Mouse (Mus musculus) limb, embryonic 13.5 days (tissue): ENCODE data around the gene Lpar1. TPM values are rescaled to one million over a fixed set of nuclear protein-coding genes. Genes with fewer than 3 reads are reported as not detected.
"Not testable (repeated sequence)": the region's sequence is repeated elsewhere in the genome, so short reads cannot be mapped to it uniquely, and the experiment has no call there.

Experiments
- ATAC-seq: fragments of 200-750 bp; cut with Nextera tagmentation; 2 replicates; pipeline ENCODE4 v1.8.0; 2017; ENCODE audit warnings: low read depth, moderate number of reproducible peaks, moderate TSS enrichment; ENCODE audit not compliant: low FRiP score
- H3K27ac ChIP-seq: fragments of 300-500 bp; sonication (generic); 2 replicates; pipeline ENCODE4 v1.5.1; 2015; ENCODE audit warnings: inconsistent platforms, mild to moderate bottlenecking, moderate library complexity
- H3K27me3 ChIP-seq: fragments of 300-500 bp; sonication (generic); 2 replicates; pipeline ENCODE4 v1.6.1; 2015; ENCODE audit warnings: mild to moderate bottlenecking, inconsistent platforms
- H3K36me3 ChIP-seq: fragments of 300-500 bp; sonication (generic); 2 replicates; pipeline ENCODE4 v1.6.1; 2015; ENCODE audit warnings: inconsistent platforms, mild to moderate bottlenecking, moderate library complexity
- H3K4me1 ChIP-seq: fragments of 300-500 bp; sonication (generic); 2 replicates; pipeline ENCODE4 v1.6.1; 2015; ENCODE audit warnings: inconsistent platforms
- H3K4me2 ChIP-seq: fragments of 300-500 bp; sonication (generic); replicated peaks from 2 replicates; pipeline ENCODE4 v1.6.1; 2015; ENCODE audit warnings: inconsistent platforms, mild to moderate bottlenecking, moderate library complexity
- H3K4me3 ChIP-seq: fragments of 300-500 bp; sonication (generic); 2 replicates; pipeline ENCODE4 v1.5.1; 2015; ENCODE audit warnings: moderate library complexity, mild to moderate bottlenecking, inconsistent platforms
- H3K9ac ChIP-seq: fragments of 300-500 bp; sonication (generic); 2 replicates; pipeline ENCODE4 v1.6.1; 2015; ENCODE audit warnings: mild to moderate bottlenecking, inconsistent platforms
- H3K9me3 ChIP-seq: fragments of 300-500 bp; sonication (generic); 2 replicates; pipeline ENCODE4 v1.6.1; 2016; ENCODE audit warnings: inconsistent platforms
- WGBS: fragments of 180-500 bp; shearing (Covaris S2); methylation state at CpG from one replicate; pipeline ENCODE4 v1.1.7; 2015; 5-methylcytosine and 5-hydroxymethylcytosine counted together
- polyA plus RNA-seq: library from polyadenylated mRNA; unstranded; fragments of >200 nt; fragmentation: Nextera tagmentation; extraction: Ambion mirVana; gene quantifications from 2 replicates; pipeline ENCODE4 v1.2.1, GENCODE M21; 2015

Lpar1 gene
- polyA plus RNA-seq, 1 experiment from 2014 or later = 236 TPM

DNA sequence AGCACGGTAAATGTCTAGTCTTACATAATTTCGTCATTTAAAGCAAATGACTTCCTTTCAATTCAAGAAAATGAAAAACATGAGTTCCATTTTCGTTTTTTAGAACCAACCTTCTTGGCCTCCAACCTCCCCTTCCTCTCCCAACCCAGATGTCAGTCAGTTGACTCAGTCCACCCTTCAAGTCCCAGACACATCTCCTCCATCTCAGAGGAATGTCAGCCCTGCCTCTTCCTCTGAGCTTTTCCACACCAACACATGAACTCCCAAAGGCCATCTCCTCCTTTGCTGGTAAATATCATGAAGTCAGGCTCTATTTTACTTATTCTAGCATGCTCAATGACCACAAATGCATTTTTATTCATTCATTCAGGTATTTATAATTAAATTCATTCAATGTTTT is 10.5 kb downstream of the Lpar1 start:
- H3K36me3 ChIP-seq = peaks cover 79% of the 10 kb centered on the region
- no peaks in the 10 kb centered on the region for H3K27me3 ChIP-seq
- H3K4me2 ChIP-seq = no peak overlapping the region
- peaks cover 64% of the 10 kb centered on the region for H3K4me1 ChIP-seq
- no peak overlapping the region for H3K4me3 ChIP-seq
- H3K27ac ChIP-seq = no peak overlapping the region
- no peaks in the 10 kb centered on the region for H3K9me3 ChIP-seq
- ATAC-seq = no peak
- no peak overlapping the region for H3K9ac ChIP-seq
- WGBS = 86% methylated on average over 3 of the region's 3 CpGs

DNA sequence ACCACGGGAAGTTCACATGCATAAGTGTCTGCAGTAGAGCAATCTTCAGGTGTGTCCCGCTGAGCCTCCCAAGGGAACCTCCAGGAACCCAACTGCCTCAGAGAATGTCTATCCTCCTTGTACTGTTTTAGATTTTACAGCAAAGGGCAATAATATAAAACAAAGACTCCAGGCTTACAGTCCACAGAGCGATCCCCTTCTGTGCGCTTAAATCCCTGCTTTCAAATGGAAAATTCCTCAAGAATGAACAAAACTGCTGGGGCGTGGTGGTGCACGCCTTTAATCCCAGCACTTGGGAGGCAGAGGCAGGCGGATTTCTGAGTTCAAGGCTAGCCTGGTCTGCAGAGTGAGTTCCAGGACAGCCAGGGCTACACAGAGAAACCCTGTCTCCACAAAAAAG is 11.0 kb downstream of the Lpar1 start:
- not testable (repeated sequence) for H3K27ac ChIP-seq, H3K4me2 ChIP-seq, H3K27me3 ChIP-seq, H3K9ac ChIP-seq, H3K9me3 ChIP-seq, H3K4me3 ChIP-seq, ATAC-seq
- WGBS = 87% methylated on average over 7 of the region's 7 CpGs
- H3K4me1 ChIP-seq = peaks cover 61% of the 10 kb centered on the region
- peaks cover 77% of the 10 kb centered on the region for H3K36me3 ChIP-seq

DNA sequence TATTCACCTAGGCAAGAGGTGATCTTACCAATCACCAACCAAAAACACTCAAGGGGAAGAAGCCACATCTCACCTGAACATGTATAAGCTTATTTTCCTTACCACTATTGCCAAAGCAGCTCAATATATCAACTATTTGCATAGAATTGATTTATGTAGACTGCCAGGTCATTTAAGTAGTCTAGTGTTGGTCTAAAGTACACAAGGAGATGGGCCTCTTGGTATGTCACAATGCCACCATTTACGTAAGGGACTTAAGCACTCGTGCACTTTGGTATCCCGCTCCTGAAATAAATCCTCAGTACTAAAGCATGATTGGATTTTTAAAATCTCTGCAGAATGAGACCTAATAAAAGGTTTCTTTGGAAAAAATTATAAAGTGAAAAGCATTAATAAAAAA is 12.9 kb downstream of the Lpar1 start:
- H3K4me2 ChIP-seq = no peak overlapping the region
- H3K36me3 ChIP-seq = peaks cover 69% of the 10 kb centered on the region
- no peak overlapping the region for H3K4me3 ChIP-seq
- H3K9ac ChIP-seq = no peak overlapping the region
- H3K27me3 ChIP-seq = no peaks in the 10 kb centered on the region
- H3K4me1 ChIP-seq = peaks cover 50% of the 10 kb centered on the region
- WGBS = 85% methylated on average over 3 of the region's 3 CpGs
- no peak for ATAC-seq
- no peak overlapping the region for H3K27ac ChIP-seq
- 0 out of 2 replicates have a peak, but pooled peaks cover 3% of the 10 kb centered on the region for H3K9me3 ChIP-seq

- no peaks in the 10 kb centered on the region for H3K27me3 ChIP-seq
- H3K4me3 ChIP-seq = no peak overlapping the region
- peaks cover 67% of the 10 kb centered on the region for H3K36me3 ChIP-seq
- no peak overlapping the region for H3K27ac ChIP-seq
- H3K9ac ChIP-seq = no peak overlapping the region
- WGBS = 59% methylated on average over 8 of the region's 8 CpGs
- peaks cover 50% of the 10 kb centered on the region for H3K4me1 ChIP-seq
- 0 out of 2 replicates have a peak, but pooled peaks cover 3% of the 10 kb centered on the region for H3K9me3 ChIP-seq
- ATAC-seq = no peak
- no peak overlapping the region for H3K4me2 ChIP-seq
These were observed 13.3 kb downstream of the Lpar1 start for GRCm38 (mm10) chr4:58540385-58540784.

DNA sequence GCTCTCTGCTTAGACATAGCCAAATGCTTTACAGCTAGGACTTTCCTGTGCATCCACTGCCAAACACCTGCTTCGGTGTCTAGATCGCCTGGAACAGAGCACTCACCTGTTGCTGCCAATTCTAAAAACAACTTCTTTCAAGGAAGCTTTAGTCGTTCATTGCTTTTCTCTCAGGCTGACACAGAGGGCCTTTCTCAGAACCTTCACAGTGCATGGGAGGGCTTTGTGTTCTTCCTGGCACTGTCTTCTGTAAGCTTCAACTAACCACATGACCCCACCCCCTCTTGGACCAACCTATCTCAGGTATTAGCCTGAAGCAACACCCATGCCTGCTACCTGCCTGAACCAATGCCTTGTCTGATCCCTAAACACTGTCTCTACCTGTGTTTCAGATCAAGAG is 15.0 kb downstream of the Lpar1 start:
- Histone ChIP-seq H3K36me3 (peaks cover 51% of the 10 kb centered on the region), H3K9me3 (0 out of 2 replicates have a peak, but pooled peaks cover 3% of the 10 kb centered on the region), H3K9ac (no peak overlapping the region), H3K4me1 (peaks cover 54% of the 10 kb centered on the region), H3K27me3 (no peaks in the 10 kb centered on the region), H3K27ac (no peak overlapping the region), H3K4me2 (no peak overlapping the region), H3K4me3 (no peak overlapping the region)
- ATAC-seq = no peak
- 85% methylated on average over 3 of the region's 3 CpGs for WGBS

GRCm38 (mm10) chr4:58535754-58536153 is 17.9 kb downstream of the Lpar1 start:
- WGBS = 88% methylated on average over 6 of the region's 6 CpGs

GRCm38 (mm10) chr4:58534726-58535350 is 18.9 kb downstream of the Lpar1 start:
- H3K27me3 ChIP-seq = no peaks in the 10 kb centered on the region
- H3K9me3 ChIP-seq = 0 out of 2 replicates have a peak, but pooled peaks cover 3% of the 10 kb centered on the region
- peaks cover 69% of the 10 kb centered on the region for H3K4me1 ChIP-seq
- no peak overlapping the region for H3K27ac ChIP-seq
- ATAC-seq = peak; percentile 52; the same call in 1 of the 2 replicates
- 70% methylated on average over 15 of the region's 15 CpGs for WGBS
- no peak overlapping the region for H3K4me3 ChIP-seq
- H3K9ac ChIP-seq = peak overlapping the region; percentile 43
- H3K36me3 ChIP-seq = peaks cover 30% of the 10 kb centered on the region
- peak overlapping the region; percentile 37 for H3K4me2 ChIP-seq

More at GRCm38 (mm10) chr4:58535754-58536153, 17.9 kb downstream of the Lpar1 start:
- Histone ChIP-seq H3K4me1 (peaks cover 65% of the 10 kb centered on the region), H3K9ac (no peak overlapping the region), H3K27me3 (no peaks in the 10 kb centered on the region), H3K36me3 (peaks cover 35% of the 10 kb centered on the region), H3K9me3 (0 out of 2 replicates have a peak, but pooled peaks cover 3% of the 10 kb centered on the region), H3K4me2 (no peak overlapping the region), H3K27ac (no peak overlapping the region), H3K4me3 (no peak overlapping the region)
- no peak for ATAC-seq

GRCm38 (mm10) chr4:58534141-58534571 is 19.5 kb downstream of the Lpar1 start:
- peaks cover 25% of the 10 kb centered on the region for H3K36me3 ChIP-seq
- 24% methylated on average over 13 of the region's 13 CpGs for WGBS
- peaks cover 75% of the 10 kb centered on the region for H3K4me1 ChIP-seq
- no peak overlapping the region for H3K4me3 ChIP-seq
- ATAC-seq = no peak
- H3K9ac ChIP-seq = peak overlapping the region; percentile 43
- H3K27ac ChIP-seq = peak overlapping the region; percentile 33; the same call in 1 of the 2 replicates
- peak overlapping the region; percentile 37 for H3K4me2 ChIP-seq
- H3K9me3 ChIP-seq = 0 out of 2 replicates have a peak, but pooled peaks cover 3% of the 10 kb centered on the region
- no peaks in the 10 kb centered on the region for H3K27me3 ChIP-seq

DNA sequence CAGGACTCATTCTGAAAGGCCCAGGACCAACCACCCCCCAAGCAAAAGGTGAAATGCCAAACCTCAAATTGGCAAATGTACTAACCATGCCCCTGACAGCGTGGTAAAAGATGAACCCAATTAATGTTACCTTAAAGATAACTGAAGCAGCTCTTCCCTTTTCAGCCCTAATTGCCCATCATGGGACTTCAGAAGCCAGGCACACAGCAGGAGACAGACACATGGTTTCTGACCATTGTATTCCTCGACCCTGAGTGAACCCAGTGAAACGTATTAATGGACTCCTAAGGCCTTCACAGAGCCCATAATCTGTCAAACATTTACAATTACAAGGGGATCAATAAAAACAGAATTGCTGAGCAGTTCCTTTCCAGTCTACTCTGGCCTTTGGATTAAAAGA is 20.2 kb downstream of the Lpar1 start:
- H3K27me3 ChIP-seq = no peaks in the 10 kb centered on the region
- H3K9ac ChIP-seq = no peak overlapping the region
- H3K4me2 ChIP-seq = no peak overlapping the region
- H3K9me3 ChIP-seq = 0 out of 2 replicates have a peak, but pooled peaks cover 3% of the 10 kb centered on the region
- no peak for ATAC-seq
- 22% methylated on average over 3 of the region's 3 CpGs for WGBS
- H3K4me3 ChIP-seq = no peak overlapping the region
- peaks cover 77% of the 10 kb centered on the region for H3K4me1 ChIP-seq
- H3K27ac ChIP-seq = no peak overlapping the region
- H3K36me3 ChIP-seq = peaks cover 20% of the 10 kb centered on the region

DNA sequence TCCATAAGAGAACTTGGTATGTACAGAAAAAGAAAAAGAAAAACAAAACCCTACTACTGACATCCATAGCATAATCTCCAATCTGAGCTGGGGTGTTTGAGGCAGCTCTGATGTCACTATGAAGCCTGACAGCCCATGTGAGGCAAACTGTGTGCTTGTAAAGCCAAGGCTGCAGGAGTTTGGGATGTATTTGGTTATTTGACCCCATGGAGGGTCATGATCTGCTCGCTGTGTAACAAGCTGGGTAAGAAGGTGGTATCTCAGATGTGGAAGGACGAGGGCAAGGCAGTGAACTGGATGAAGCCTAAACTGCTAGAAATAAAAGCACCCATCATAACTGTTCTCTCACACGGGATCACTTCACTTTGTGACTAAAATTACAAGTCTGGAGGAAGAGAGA is 21.4 kb downstream of the Lpar1 start:
- Histone ChIP-seq H3K9me3 (0 out of 2 replicates have a peak, but pooled peaks cover 1% of the 10 kb centered on the region), H3K36me3 (peaks cover 11% of the 10 kb centered on the region), H3K4me2 (no peak overlapping the region), H3K4me1 (peaks cover 77% of the 10 kb centered on the region), H3K4me3 (no peak overlapping the region), H3K9ac (no peak overlapping the region), H3K27ac (no peak overlapping the region), H3K27me3 (no peaks in the 10 kb centered on the region)
- ATAC-seq = no peak
- WGBS = 50% methylated on average over 3 of the region's 3 CpGs

GRCm38 (mm10) chr4:58530706-58531105 is 23.0 kb downstream of the Lpar1 start:
- H3K4me3 ChIP-seq = no peak overlapping the region
- H3K27me3 ChIP-seq = no peaks in the 10 kb centered on the region
- H3K36me3 ChIP-seq = peaks cover 3% of the 10 kb centered on the region; the same call in 1 of the 2 replicates
- WGBS = 35% methylated on average over 5 of the region's 5 CpGs
- peaks cover 77% of the 10 kb centered on the region for H3K4me1 ChIP-seq
- no peak for ATAC-seq
- no peak overlapping the region for H3K27ac ChIP-seq
- H3K9ac ChIP-seq = no peak overlapping the region
- no peak overlapping the region; the same call in 1 of the 2 replicates for H3K4me2 ChIP-seq
- no peaks in the 10 kb centered on the region for H3K9me3 ChIP-seq

DNA sequence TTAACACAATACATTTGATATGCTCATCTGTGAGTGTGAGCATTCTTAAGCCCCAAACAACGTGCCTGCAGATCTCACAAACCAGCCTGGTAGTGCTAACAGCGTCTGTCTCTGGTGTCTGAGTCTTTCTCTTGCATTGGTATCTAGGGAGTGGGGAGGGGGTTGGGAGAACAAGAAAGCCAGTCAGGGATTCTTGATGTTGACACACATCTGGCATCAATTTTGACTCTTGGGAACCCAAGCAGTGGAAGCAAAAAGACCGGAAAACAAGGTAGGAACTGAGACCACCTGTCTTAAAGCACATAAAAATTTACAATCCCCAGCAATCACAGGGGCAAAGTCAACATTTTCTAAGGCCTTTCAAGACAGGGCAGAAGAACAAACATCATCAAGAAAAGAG is 23.4 kb downstream of the Lpar1 start:
- 0 out of 2 replicates have a peak, but pooled peaks cover 2% of the 10 kb centered on the region for H3K36me3 ChIP-seq
- H3K9ac ChIP-seq = no peak overlapping the region
- WGBS = 9% methylated on average over 3 of the region's 3 CpGs
- no peaks in the 10 kb centered on the region for H3K9me3 ChIP-seq
- peaks cover 74% of the 10 kb centered on the region for H3K4me1 ChIP-seq
- H3K4me3 ChIP-seq = no peak overlapping the region
- 0 out of 2 replicates have a peak, but pooled peaks have one; percentile 35 for ATAC-seq
- H3K27ac ChIP-seq = no peak overlapping the region
- peak overlapping the region; percentile 14; the same call in 1 of the 2 replicates for H3K4me2 ChIP-seq
- H3K27me3 ChIP-seq = no peaks in the 10 kb centered on the region
